In the genomic region with DNA sequence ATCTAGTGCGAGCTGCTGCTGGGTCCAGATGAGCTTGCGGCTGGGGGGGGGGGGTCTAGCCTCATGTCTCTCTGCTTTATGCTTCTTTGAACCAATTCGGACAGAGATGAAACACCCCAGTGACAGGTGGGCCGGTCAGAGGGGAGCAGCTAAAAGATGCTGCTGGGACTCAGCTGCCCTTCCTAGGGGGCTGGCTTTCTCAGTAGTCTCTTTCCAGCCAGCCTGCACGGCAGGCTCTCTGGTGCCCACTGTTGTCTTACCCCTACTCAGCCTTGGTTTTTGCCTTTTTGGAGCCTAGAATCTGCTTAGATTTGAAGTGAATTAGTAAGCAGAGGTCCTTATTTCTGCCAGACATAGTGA, we compare ENCODE assay signal across 8 mouse cellular contexts.
DNase-seq lines count a peak whose midpoint lies in the region; ATAC-seq and TF ChIP-seq lines count a peak whose summit lies in the region.

No protein-coding gene starts in this region.

- no peaks in the 10 kb centered on the region for H3K79me3 ChIP-seq in C2C12 (ENCODE audit: low read depth)

- no peak for TF ChIP-seq CTCF in C2C12 (IDR thresholded peaks at IDR 0.05; ENCODE audit: control insufficient read depth, insufficient read depth, insufficient read length)
- no peak for TF ChIP-seq CTCF in thymus, adult 2 months (IDR thresholded peaks at IDR 0.05; ENCODE audit: borderline replicate concordance, control insufficient read depth, extremely low read depth, insufficient read depth, low read length, poor library complexity)

- H3K4me1 ChIP-seq in heart, embryonic 16.5 days (ENCODE audit: control insufficient read depth, insufficient read depth, low read length) = peaks cover 47% of the 10 kb centered on the region
- H3K4me1 ChIP-seq in forebrain, embryonic 13.5 days = peaks cover 16% of the 10 kb centered on the region
- H3K4me1 ChIP-seq in limb, embryonic 14.5 days (ENCODE audit: control insufficient read depth, insufficient read depth, low read length) = peaks cover 11% of the 10 kb centered on the region
- H3K4me1 ChIP-seq in thymus, adult 2 months (replicated peaks; ENCODE audit: control insufficient read depth, insufficient read depth, low read length) = peaks cover under 1% of the 10 kb centered on the region; the same call in 1 of the 2 replicates

- H3K79me2 ChIP-seq in C2C12 (ENCODE audit: control insufficient read depth, insufficient read depth) = no peaks in the 10 kb centered on the region

- no peaks in the 10 kb centered on the region for H3K27me3 ChIP-seq in heart, embryonic 16.5 days (ENCODE audit: control insufficient read depth, insufficient read depth, low read length)
- H3K27me3 ChIP-seq in C2C12 (ENCODE audit: control insufficient read depth, insufficient read depth, insufficient read length) = no peaks in the 10 kb centered on the region
- H3K27me3 ChIP-seq in forebrain, embryonic 13.5 days = no peaks in the 10 kb centered on the region
- H3K27me3 ChIP-seq in limb, embryonic 14.5 days (ENCODE audit: control insufficient read depth, insufficient read depth, low read length) = no peaks in the 10 kb centered on the region
- no peaks in the 10 kb centered on the region for H3K27me3 ChIP-seq in thymus, adult 2 months (ENCODE audit: control insufficient read depth, insufficient read depth, low read length)

- peak overlapping the region; percentile 21 for H3ac ChIP-seq in C2C12 (ENCODE audit: control insufficient read depth, insufficient read length, low read depth)

- no peak for TF ChIP-seq POLR2A in limb, embryonic 14.5 days (IDR thresholded peaks at IDR 0.05; ENCODE audit: borderline replicate concordance, extremely low read depth, insufficient read depth, insufficient read length)
- no peak for TF ChIP-seq POLR2A in thymus, adult 2 months (IDR thresholded peaks at IDR 0.05; ENCODE audit: control insufficient read depth, extremely low read depth, insufficient read depth, low read length, poor library complexity)

- H3K27ac ChIP-seq in heart, embryonic 16.5 days (ENCODE audit: low read length) = peak overlapping the region; percentile 90
- H3K27ac ChIP-seq in forebrain, embryonic 13.5 days = peak overlapping the region; percentile 36; the same call in 1 of the 2 replicates
- peak overlapping the region; percentile 22; the same call in 1 of the 2 replicates for H3K27ac ChIP-seq in limb, embryonic 14.5 days (replicated peaks; ENCODE audit: low read depth, low read length)
- H3K27ac ChIP-seq in thymus, adult 2 months (ENCODE audit: control insufficient read depth, insufficient read depth, low read length) = no peak overlapping the region

- peak overlapping the region; percentile 44 for H3K4me2 ChIP-seq in heart, embryonic 16.5 days (ENCODE audit: low read depth, low read length)
- H3K4me2 ChIP-seq in forebrain, embryonic 13.5 days = peak overlapping the region; percentile 40
- H3K4me2 ChIP-seq in limb, embryonic 14.5 days (replicated peaks; ENCODE audit: low read depth, low read length, severe bottlenecking) = 0 out of 2 replicates have a peak overlapping the region, but pooled peaks have one; percentile 24

- no peak for DNase-seq in heart, postnatal 4 days
- no peak for DNase-seq in limb, embryonic 14.5 days (ENCODE audit: low spot score)
- DNase-seq in thymus, adult 2 months = no peak
- no peak for DNase-seq in adrenal gland, postnatal 14 days
- no peak for DNase-seq in thymus, postnatal 0 days (ENCODE audit: low spot score)

- no peaks in the 10 kb centered on the region for H3K9me3 ChIP-seq in heart, embryonic 16.5 days (replicated peaks; ENCODE audit: control insufficient read depth, low read length)
- no peaks in the 10 kb centered on the region for H3K9me3 ChIP-seq in forebrain, embryonic 13.5 days (replicated peaks)
- H3K9me3 ChIP-seq in limb, embryonic 14.5 days (ENCODE audit: control insufficient read depth, low read length) = no peaks in the 10 kb centered on the region

- H3K9ac ChIP-seq in heart, embryonic 16.5 days (ENCODE audit: low read length) = peak overlapping the region; percentile 52
- H3K9ac ChIP-seq in forebrain, embryonic 13.5 days = no peak overlapping the region
- 0 out of 2 replicates have a peak overlapping the region, but pooled peaks have one; percentile 26 for H3K9ac ChIP-seq in limb, embryonic 14.5 days (ENCODE audit: low read depth, low read length, severe bottlenecking)

- WGBS in heart, embryonic 16.5 days = 36% methylated on average over 5 of the region's 5 CpGs
- WGBS in forebrain, embryonic 13.5 days = 13% methylated on average over 5 of the region's 5 CpGs
- 51% methylated on average over 5 of the region's 5 CpGs for WGBS in limb, embryonic 14.5 days
- WGBS in thymus, adult 2 months = 90% methylated on average over 5 of the region's 5 CpGs

- no peaks in the 10 kb centered on the region for H3K36me3 ChIP-seq in heart, embryonic 16.5 days (ENCODE audit: control insufficient read depth, insufficient read depth)
- no peaks in the 10 kb centered on the region for H3K36me3 ChIP-seq in C2C12 (ENCODE audit: control insufficient read depth, insufficient read depth)
- no peaks in the 10 kb centered on the region for H3K36me3 ChIP-seq in forebrain, embryonic 13.5 days (ENCODE audit: poor library complexity, severe bottlenecking)
- H3K36me3 ChIP-seq in limb, embryonic 14.5 days (ENCODE audit: control insufficient read depth, insufficient read depth, low read length) = no peaks in the 10 kb centered on the region
- no peaks in the 10 kb centered on the region for H3K36me3 ChIP-seq in thymus, adult 2 months (ENCODE audit: control insufficient read depth, insufficient read depth, low read length)

- no peak overlapping the region; the same call in 1 of the 2 replicates for H3K4me3 ChIP-seq in heart, embryonic 16.5 days (ENCODE audit: low read length)
- no peak overlapping the region for H3K4me3 ChIP-seq in C2C12 (ENCODE audit: insufficient read depth, poor library complexity, severe bottlenecking)
- H3K4me3 ChIP-seq in forebrain, embryonic 13.5 days = no peak overlapping the region
- no peak overlapping the region for H3K4me3 ChIP-seq in limb, embryonic 14.5 days (replicated peaks; ENCODE audit: low read length)
- H3K4me3 ChIP-seq in thymus, adult 2 months (ENCODE audit: control insufficient read depth, insufficient read depth, low read length) = no peak overlapping the region

- ATAC-seq in heart, embryonic 16.5 days (replicated peaks; ENCODE audit: extremely low read depth, insufficient read depth, low FRiP score) = no peak
- ATAC-seq in forebrain, embryonic 13.5 days = no peak
- ATAC-seq in limb, embryonic 14.5 days (ENCODE audit: low FRiP score, low read depth) = no peak

TF ChIP-seq in C2C12, 6 proteins besides CTCF, POLR2A, EP300 and RAD21:
- TF ChIP-seq MYOD1 (IDR thresholded peaks at IDR 0.05; ENCODE audit: control insufficient read depth, insufficient read length, low read depth) = peak; percentile 10
- TF ChIP-seq MAX (IDR thresholded peaks at IDR 0.05) = no peak
- no peak for TF ChIP-seq FOSL1 (IDR thresholded peaks at IDR 0.05; ENCODE audit: insufficient read depth, low read length, poor library complexity, severe bottlenecking)
- no peak for TF ChIP-seq MYOG (IDR thresholded peaks at IDR 0.05; ENCODE audit: control insufficient read depth, extremely low read depth, insufficient read length)
- TF ChIP-seq USF1 (IDR thresholded peaks at IDR 0.05; ENCODE audit: low read depth) = no peak
- TF ChIP-seq CEBPB (IDR thresholded peaks at IDR 0.05; ENCODE audit: low read depth) = no peak
